Mouse (Mus musculus): ENCODE measurements around the gene 2200002J24Rik.
A peak's percentile ranks its signal among the peaks of the same experiment; 100 is the strongest.
"Not testable (repeated sequence)": the region's sequence is repeated elsewhere in the genome, so short reads cannot be mapped to it uniquely, and the experiment has no call there.

The 2200002J24Rik gene

DNA sequence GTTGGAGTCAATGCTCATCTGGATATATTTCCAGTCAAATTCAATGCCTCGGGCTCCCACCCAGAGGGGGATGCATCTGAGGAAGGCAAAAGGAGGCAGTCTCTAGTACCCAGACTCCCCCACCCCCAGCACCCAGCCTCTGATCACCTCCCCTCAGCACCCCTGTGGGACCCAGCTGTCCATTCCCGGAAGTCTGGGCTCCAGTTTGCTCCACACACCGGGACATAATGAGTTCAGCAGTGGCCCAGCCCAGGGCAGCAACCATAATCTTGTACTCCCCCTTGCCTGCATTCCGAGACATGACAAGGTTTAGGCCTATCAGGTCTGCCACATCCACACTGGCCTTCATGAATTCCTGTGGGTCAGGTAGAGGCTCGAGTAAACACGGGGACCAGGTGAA lies 29.5 kb downstream of the 2200002J24Rik start:
- DNase-seq (ENCODE audit: low read depth in 2 of 2, low spot score in 2 of 2), result no peak

DNA sequence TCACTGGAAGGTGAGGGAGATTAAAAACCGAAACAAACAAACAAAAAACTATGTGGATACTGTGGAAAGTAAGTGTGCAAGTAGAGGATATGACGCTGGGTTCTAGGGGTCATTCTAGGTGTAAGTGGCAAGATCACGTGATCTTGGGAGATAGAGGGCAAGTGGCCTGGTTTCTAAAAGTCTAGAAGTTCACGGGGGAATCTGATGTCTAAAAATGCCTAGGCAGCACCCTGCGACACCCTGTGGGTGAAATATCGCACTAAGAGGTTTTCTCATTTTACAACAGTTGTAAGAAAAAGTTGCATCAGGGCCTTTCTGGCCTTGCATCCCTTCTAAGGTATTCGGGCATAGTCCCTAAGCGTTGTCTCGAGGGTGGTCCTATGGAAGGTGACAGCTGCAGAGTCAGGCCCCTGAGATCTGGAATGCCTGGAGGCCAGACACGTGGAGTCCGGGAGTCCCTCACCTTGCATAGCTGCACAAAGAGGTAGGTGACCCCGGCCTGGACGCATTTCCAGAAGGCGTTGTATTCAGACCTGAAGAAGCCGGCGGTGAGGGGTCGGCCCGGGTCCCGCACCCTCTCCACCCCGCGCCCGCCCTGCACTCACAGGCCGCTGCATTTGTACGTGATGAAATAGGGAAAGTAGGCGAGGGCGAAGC lies 30.1 kb downstream of the 2200002J24Rik start:
- no peak for DNase-seq (ENCODE audit: low read depth in 2 of 2, low spot score in 2 of 2)

DNA sequence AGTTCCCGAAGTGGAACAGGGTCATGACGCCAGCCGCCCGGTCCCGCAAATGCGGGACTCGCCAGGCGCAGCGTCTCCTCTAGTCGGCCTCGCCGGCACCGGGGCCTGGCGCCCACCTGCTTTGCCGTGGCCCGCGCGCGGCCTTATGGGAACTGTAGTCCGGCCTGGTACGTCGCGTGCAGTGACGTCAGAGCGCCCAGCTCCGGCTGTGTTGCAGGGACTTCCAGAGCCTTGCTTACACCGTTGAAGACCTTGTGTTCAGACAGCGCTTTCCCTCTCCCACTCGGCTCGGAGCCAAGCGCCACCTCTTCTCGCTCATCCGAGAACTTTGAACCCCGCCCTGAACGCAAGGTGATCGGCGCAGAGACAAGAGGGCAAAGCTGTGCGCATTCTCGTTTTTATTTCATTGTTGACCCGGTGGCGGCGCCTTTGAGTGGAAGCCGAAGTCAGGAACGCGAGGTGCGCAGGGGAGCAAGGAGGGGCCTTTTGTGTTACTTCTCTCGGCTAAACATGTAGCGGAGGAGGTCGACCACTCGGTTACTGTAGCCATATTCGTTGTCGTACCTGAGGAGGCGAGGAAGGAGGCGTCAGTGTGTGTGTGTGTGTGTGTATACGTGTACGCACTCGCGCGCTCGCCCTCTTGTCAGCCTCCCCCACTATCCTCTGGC lies 30.8 kb downstream of the 2200002J24Rik start, which contains the start of gene Tmem147:
Gene Tmem147, minus strand, starts transcription at position 145 of the 668 bp plus-strand sequence.
- DNase-seq (ENCODE audit: low read depth in 2 of 2, low spot score in 2 of 2), result peak; percentile 88 to 91

DNA sequence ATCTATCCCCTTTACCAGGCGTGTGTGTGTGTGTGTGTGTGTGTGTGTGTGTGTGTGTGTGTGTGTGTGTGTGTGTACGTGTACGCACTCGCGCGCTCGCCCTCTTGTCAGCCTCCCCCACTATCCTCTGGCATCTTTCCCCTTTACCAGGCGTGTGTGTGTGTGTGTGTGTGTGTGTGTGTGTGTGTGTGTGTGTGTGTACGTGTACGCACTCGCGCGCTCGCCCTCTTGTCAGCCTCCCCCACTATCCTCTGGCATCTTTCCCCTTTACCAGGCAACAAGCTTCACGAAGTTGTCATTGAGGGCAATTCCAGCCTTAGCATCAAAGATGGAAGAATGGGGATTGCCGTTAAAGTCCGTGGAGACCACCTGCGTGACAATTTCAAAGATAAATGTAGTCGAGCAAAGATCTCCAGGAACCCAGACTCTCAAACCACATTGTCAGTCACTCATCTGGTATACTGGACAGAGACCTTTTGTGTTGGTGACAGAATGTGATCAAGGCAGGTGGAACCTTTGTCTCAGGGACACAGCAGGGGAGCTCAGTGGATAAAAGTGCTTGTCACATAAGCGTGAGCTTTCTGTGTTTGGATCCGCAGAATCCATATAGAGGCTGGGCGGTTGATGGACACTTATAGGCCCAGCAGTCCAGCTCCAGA lies 31.5 kb downstream of the 2200002J24Rik start:
- DNase-seq (ENCODE audit: low read depth in 2 of 2, low spot score in 2 of 2), result not testable (repeated sequence)

DNA sequence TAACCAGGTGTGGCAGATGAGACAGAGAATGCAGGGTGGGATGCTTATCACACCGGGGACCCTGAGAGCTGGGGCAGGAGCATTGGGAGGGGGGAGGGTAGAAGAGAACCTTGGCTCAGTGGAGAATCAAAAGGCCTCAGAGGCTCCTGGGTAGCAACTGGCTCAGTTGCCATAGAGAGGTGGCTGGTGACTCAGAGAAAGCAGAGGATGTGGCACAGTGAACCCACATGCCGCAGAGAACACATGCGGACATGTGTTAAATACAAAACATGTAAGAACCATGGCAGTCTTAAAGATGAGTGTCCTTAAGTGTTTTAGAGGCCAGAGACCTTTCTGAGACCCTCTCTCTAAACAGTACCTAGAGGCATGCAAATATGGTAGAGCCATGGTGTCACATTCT lies 37.5 kb downstream of the 2200002J24Rik start:
- DNase-seq (ENCODE audit: low read depth in 2 of 2, low spot score in 2 of 2), result peak; percentile 21 to 30

DNA sequence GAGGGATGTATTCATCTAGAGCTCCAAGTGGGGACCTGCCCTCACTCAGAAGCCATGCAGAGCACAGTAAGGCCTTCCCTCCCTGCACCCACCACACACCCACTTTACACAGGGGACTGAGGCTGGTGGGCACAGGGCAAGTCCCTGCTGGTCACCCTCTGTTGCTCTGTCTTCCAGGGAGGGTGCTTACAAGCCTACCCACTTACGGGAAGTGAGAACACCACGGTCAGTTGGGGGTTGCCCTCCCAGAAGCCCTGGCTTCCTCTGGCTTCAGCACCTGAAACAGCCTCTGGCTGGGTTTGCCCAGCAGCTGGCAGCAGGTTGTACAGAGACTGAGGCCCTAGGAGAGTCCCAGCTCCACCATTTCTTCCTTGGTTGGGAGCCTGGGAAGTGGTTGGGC lies 43.8 kb downstream of the 2200002J24Rik start:
- not testable (repeated sequence) for DNase-seq (ENCODE audit: low read depth in 2 of 2, low spot score in 2 of 2)

DNA sequence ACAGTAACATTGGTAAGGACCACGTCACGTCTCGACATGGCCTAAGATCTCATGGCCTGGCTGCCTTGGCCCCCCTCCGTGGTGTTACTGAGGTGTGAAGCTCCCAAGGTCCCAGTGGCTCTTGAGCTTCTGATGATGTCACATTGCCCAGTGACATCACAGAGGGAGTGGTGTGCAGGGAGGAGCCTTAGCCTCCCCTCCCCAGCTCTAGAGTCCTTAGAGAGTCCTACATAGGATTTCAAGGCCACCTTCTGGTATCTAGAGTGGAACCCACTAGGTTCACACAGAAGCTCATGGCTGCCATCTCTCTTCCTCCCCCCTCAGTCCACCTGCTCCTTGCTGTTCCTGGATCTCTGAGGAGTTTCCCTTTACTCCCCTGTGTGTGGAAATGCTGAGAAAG lies 44.9 kb downstream of the 2200002J24Rik start, which contains the start of gene Gapdhs:
Gene Gapdhs, minus strand, starts transcription at position 65 of the 400 bp plus-strand sequence.
- not testable (repeated sequence) for DNase-seq (ENCODE audit: low read depth in 2 of 2, low spot score in 2 of 2)

DNA sequence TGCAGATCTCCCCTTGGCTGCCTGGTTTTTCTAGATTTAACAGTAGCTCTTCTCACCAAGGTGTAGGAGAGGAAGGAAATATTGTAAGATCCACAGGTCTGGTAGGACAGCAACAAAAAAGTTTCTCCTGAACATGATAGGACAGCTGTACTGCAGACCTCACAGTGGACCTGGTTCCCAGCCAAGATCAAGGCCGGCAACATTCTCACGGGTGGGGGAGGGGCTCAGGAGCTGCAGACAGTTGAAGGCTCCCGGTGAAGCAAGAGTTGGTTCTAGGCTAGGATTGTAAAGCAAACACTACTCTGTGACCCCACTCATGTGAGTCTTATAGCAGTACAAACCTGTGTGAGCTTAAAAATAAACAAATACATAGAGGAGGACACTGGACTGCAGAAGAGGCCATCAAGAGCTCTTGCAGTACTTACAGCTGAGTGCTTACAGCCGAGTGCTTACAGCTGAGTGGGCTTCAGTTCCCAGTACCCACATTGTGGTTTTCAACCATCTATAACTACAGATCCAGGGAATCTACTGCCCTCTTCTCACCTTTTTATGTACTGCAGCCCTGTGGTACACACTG lies 45.4 kb downstream of the 2200002J24Rik start:
- DNase-seq (ENCODE audit: low read depth in 2 of 2, low spot score in 2 of 2), result no peak

DNA sequence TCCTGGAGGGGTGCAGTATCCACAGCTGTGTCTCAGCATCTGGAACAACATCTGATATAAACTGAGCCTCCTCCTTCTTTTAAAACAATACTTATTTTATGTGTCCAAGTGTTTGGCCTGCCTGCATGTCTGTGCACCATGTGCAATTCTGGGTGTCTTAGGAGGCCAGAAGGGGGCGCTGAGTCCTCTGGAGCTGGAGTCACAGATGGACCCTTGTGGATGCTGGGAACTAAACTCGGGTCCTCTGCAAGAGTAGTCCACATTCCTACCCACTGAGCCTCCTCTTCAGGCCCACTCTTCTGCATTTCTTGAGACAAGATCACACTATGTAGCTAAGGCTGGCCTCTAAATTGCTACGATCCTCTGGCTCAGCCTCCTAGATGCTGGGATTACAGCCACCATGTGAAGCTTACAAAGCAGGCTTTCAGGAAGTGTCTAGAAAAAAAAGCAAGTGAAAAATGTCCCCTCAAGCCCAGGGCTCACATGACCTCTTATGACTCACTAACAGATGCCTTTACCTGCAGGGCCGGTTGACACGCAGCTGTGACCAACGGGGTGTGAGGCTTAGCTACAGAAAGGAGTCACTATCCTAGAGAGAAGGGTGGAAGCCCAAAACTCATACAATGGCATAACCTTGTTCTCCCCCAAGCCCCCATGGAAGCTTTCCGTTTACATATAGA lies 48.9 kb downstream of the 2200002J24Rik start:
- no peak for DNase-seq (ENCODE audit: low read depth in 2 of 2, low spot score in 2 of 2)

Data from CD8-positive naive resting alpha-beta T cell, adult 2 months (primary cell).